Mouse (Mus musculus): ENCODE measurements around the gene Bean1.

DNA sequence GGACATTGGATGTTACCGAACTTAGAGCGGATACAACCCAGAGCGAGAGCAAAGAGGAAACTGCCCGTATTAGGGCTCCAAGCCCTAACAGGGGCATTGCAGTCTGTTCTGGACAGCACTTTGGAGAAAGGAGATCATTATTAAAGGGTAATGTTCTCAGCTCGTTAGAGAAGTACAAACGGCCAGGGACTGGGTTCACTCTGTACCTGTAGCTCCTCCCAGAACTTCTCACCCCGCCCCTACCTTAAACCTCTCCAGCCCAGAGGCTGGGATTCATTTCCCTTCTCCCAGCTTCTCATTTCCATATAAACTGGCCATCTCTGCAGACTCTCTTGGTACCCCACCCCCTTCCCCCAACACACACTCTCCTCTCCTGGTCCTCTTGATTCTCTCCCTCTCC, 81.2 kb downstream of the Bean1 start:
- TF ChIP-seq POLR2A (IDR thresholded peaks at IDR 0.05; ENCODE audit: borderline replicate concordance, extremely low read depth, low read depth, low read length) = no peak
- TF ChIP-seq CTCF (IDR thresholded peaks at IDR 0.05; ENCODE audit: insufficient read depth, low read length) = no peak
